Comparison of ENCODE assay signal across 17 mouse cellular contexts in the genomic region with DNA sequence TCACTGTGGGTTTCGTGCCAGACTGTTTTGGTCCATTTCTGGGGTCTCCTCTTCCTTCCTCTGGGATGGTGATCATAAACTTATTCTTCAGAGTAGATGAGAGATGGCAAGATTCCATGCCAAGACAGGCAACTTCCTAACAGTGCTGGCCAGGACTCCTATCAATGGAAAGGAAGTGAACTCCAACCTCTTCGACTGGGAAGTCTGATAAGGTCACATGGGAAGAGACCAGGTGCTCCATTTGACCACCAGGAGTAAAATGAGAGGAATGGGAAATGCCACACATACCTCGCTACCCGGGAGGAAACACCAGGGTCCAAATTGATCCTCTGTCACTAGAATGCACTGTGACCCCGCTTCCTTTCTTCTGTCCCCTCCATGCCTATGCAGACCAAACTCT.
DNase-seq lines count a peak whose midpoint lies in the region; ATAC-seq and TF ChIP-seq lines count a peak whose summit lies in the region.
"Had no signal": no experiment of that assay in that cellular context is flagged by ENCODE, and none has a peak within 500 bp of the region (broad histone marks: within the 10 kb centered on the region; RNA-seq: fewer than 3 reads in every experiment).

No protein-coding gene starts in this region.

- TF ChIP-seq CTCF in heart, adult 2 months (IDR thresholded peaks at IDR 0.05): peak; percentile 37
- no peak for TF ChIP-seq CTCF in lung, adult 2 months (IDR thresholded peaks at IDR 0.05; ENCODE audit: insufficient read depth, low read length)

- intact Hi-C loops in heart, adult 2 months (cut with DNase I): loop anchor here (5.0 kb wide), 2 partner anchors 46 to 66 kb away; no protein-coding TSS in a partner anchor

- no peaks in the 10 kb centered on the region for H3K27me3 ChIP-seq in heart, adult 2 months (ENCODE audit: control insufficient read depth, insufficient read depth, low read length)
- no peaks in the 10 kb centered on the region for H3K27me3 ChIP-seq in lung, embryonic 16.5 days (ENCODE audit: control insufficient read depth, insufficient read depth, low read depth, low read length)
- H3K27me3 ChIP-seq: embryonic facial prominence, embryonic 12.5 days; liver, embryonic 12.5 days; midbrain, embryonic 12.5 days had no signal

- peak; percentile 34; the same call in 1 of the 2 replicates for ATAC-seq in lung, embryonic 16.5 days (ENCODE audit: low read depth)
- ATAC-seq: forebrain, embryonic 14.5 days; liver, embryonic 12.5 days had no signal

- no peaks in the 10 kb centered on the region for H3K9me3 ChIP-seq in lung, embryonic 16.5 days (ENCODE audit: control insufficient read depth, low read length)
- H3K9me3 ChIP-seq: embryonic facial prominence, embryonic 12.5 days; liver, embryonic 12.5 days; midbrain, embryonic 12.5 days had no signal

- no peak overlapping the region for H3K4me3 ChIP-seq in heart, adult 2 months
- no peak overlapping the region for H3K4me3 ChIP-seq in lung, embryonic 16.5 days (ENCODE audit: low read length)
- H3K4me3 ChIP-seq in lung, adult 2 months (replicated peaks; ENCODE audit: extremely low read depth, low read depth, low read length): no peak overlapping the region
- H3K4me3 ChIP-seq: embryonic facial prominence, embryonic 12.5 days; erythroblast, embryonic 14.5 days; left cerebral cortex, adult 2 months; liver, embryonic 12.5 days; midbrain, embryonic 12.5 days had no signal

- 34% methylated on average over 5 of the region's 5 CpGs for WGBS in heart, adult 2 months
- WGBS in lung, embryonic 16.5 days: 39% methylated on average over 5 of the region's 5 CpGs
- 35% methylated on average over 5 of the region's 5 CpGs for WGBS in lung, adult 2 months

- no peaks in the 10 kb centered on the region for H3K36me3 ChIP-seq in heart, adult 2 months (ENCODE audit: control insufficient read depth, insufficient read depth, low read length)
- no peaks in the 10 kb centered on the region for H3K36me3 ChIP-seq in lung, embryonic 16.5 days (ENCODE audit: control insufficient read depth, insufficient read depth, low read length)
- H3K36me3 ChIP-seq: embryonic facial prominence, embryonic 12.5 days; liver, embryonic 12.5 days; midbrain, embryonic 12.5 days had no signal

- TF ChIP-seq POLR2A in heart, adult 2 months (IDR thresholded peaks at IDR 0.05; ENCODE audit: insufficient read depth, low read depth, low read length): no peak
- no peak for TF ChIP-seq POLR2A in lung, adult 2 months (IDR thresholded peaks at IDR 0.05; ENCODE audit: borderline replicate concordance, extremely low read depth, low read depth, low read length)

- peak; percentile 18 to 62 for DNase-seq in adrenal gland, adult (ENCODE audit: inconsistent age in 2 of 2, low spot score in 1 of 2)
- no peak for DNase-seq in adrenal gland, adult 18-20 months (ENCODE audit: low spot score in 2 of 2)
- DNase-seq in heart, adult 2 months: peak in 1 of 2 experiments; percentile 7
- no peak for DNase-seq in heart, postnatal 4 days
- no peak for DNase-seq in lung, adult 2 months
- DNase-seq in kidney, postnatal 36 days: peak; percentile 26 to 32
- DNase-seq in liver: no peak
- DNase-seq: cerebellum, adult 9-11 months; gastrocnemius, postnatal 36 days; right cerebral cortex, adult 18-20 months had no signal

- H3K79me2 ChIP-seq in heart, adult 2 months (replicated peaks; ENCODE audit: control insufficient read depth, insufficient read depth, low read length): no peaks in the 10 kb centered on the region

- peak overlapping the region; percentile 55 for H3K27ac ChIP-seq in heart, adult 2 months
- H3K27ac ChIP-seq in lung, embryonic 16.5 days (ENCODE audit: low read length): no peak overlapping the region
- H3K27ac ChIP-seq: embryonic facial prominence, embryonic 12.5 days; left cerebral cortex, adult 2 months; liver, embryonic 12.5 days; midbrain, embryonic 12.5 days had no signal

- no peak overlapping the region for H3K9ac ChIP-seq in heart, adult 2 months (ENCODE audit: low read depth, low read length)
- no peak overlapping the region for H3K9ac ChIP-seq in lung, embryonic 16.5 days (ENCODE audit: low read length)
- H3K9ac ChIP-seq: embryonic facial prominence, embryonic 12.5 days; liver, embryonic 12.5 days; midbrain, embryonic 12.5 days had no signal

- peaks cover 12% of the 10 kb centered on the region for H3K4me1 ChIP-seq in heart, adult 2 months (ENCODE audit: control insufficient read depth, insufficient read depth, low read length)
- no peaks in the 10 kb centered on the region for H3K4me1 ChIP-seq in lung, embryonic 16.5 days (replicated peaks; ENCODE audit: control insufficient read depth, insufficient read depth, low read length)
- H3K4me1 ChIP-seq in lung, adult 2 months (ENCODE audit: control insufficient read depth, insufficient read depth, low read length): peaks cover 8% of the 10 kb centered on the region; the same call in 1 of the 2 replicates
- H3K4me1 ChIP-seq: embryonic facial prominence, embryonic 12.5 days; liver, embryonic 12.5 days had no signal

- TF ChIP-seq EP300 in heart, adult 2 months (IDR thresholded peaks at IDR 0.05; ENCODE audit: insufficient read depth, low read depth, low read length): peak; percentile 50; the same call in 1 of the 2 replicates

- H3K4me2 ChIP-seq in lung, embryonic 16.5 days (ENCODE audit: low read depth, low read length): no peak overlapping the region
- H3K4me2 ChIP-seq: embryonic facial prominence, embryonic 12.5 days; liver, embryonic 12.5 days; midbrain, embryonic 12.5 days had no signal

Comparison
In these comparisons a context has a peak if more than half of its experiments do, and no peak if none do; other contexts are left out.
1. DNase-seq: peak in adrenal gland, adult (2 of 2) and kidney, postnatal 36 days (2 of 2); none in adrenal gland, adult 18-20 months (0 of 2), heart, postnatal 4 days (single experiment), lung, adult 2 months (single experiment) and liver (single experiment).